Mouse (Mus musculus) 3T3-L1 (cell line): ENCODE data around the gene Comtd1.
A peak's percentile ranks its signal among the peaks of the same experiment; 100 is the strongest.

Experiments
- DNase-seq: peaks from one replicate; pipeline ENCODE4 v3.0.0-alpha.2; 2015; ENCODE audit warnings: low read depth, low spot score

The Comtd1 gene

GRCm38 (mm10) chr14:21848166-21849154, at the start of gene Comtd1:
TSS of gene Comtd1 (minus strand) at chr14:21848977.
- DNase-seq: peak; percentile 95

GRCm38 (mm10) chr14:21892341-21892659, 43.5 kb upstream of the Comtd1 start:
- DNase-seq: no peak

- no peak for DNase-seq
Observed at GRCm38 (mm10) chr14:21891581-21892340, 43.0 kb upstream of the Comtd1 start.

- DNase-seq: peak; percentile 13
Observed at GRCm38 (mm10) chr14:21890430-21890829, 41.7 kb upstream of the Comtd1 start.

- DNase-seq: no peak
Observed at GRCm38 (mm10) chr14:21866816-21867215, 18.0 kb upstream of the Comtd1 start.

- no peak for DNase-seq
Observed at GRCm38 (mm10) chr14:21866291-21866690, 17.5 kb upstream of the Comtd1 start.

- no peak for DNase-seq
Observed at GRCm38 (mm10) chr14:21856886-21857285, 8.1 kb upstream of the Comtd1 start.

GRCm38 (mm10) chr14:21855961-21856360, 7.2 kb upstream of the Comtd1 start:
- DNase-seq: no peak

- DNase-seq: no peak
Observed at GRCm38 (mm10) chr14:21854271-21854670, 5.5 kb upstream of the Comtd1 start.

- peak; percentile 84 for DNase-seq
Observed at GRCm38 (mm10) chr14:21853456-21854109, 4.8 kb upstream of the Comtd1 start.

- DNase-seq: no peak
Observed at GRCm38 (mm10) chr14:21851996-21852791, 3.4 kb upstream of the Comtd1 start.

- DNase-seq: no peak
Observed at GRCm38 (mm10) chr14:21850419-21851127, 1.8 kb upstream of the Comtd1 start.

- DNase-seq: no peak
Observed at GRCm38 (mm10) chr14:21849524-21850418, 994 bp upstream of the Comtd1 start.

- peak; percentile 47 for DNase-seq
Observed at GRCm38 (mm10) chr14:21847381-21848165, 1.2 kb downstream of the Comtd1 start.

- peak; percentile 34 for DNase-seq
Observed at GRCm38 (mm10) chr14:21846827-21847380, 1.9 kb downstream of the Comtd1 start.

GRCm38 (mm10) chr14:21843263-21843662, 5.5 kb downstream of the Comtd1 start:
- no peak for DNase-seq

GRCm38 (mm10) chr14:21841819-21842592, 6.8 kb downstream of the Comtd1 start:
- no peak for DNase-seq
